Mouse (Mus musculus) midbrain, embryonic 11.5 days (tissue): ENCODE data around the gene Lce1i. TPM values are rescaled to one million over a fixed set of nuclear protein-coding genes. Genes with fewer than 3 reads are reported as not detected.
"Not testable (repeated sequence)": the region's sequence is repeated elsewhere in the genome, so short reads cannot be mapped to it uniquely, and the experiment has no call there.

Experiments
- ATAC-seq: fragments of 200-750 bp; cut with Nextera tagmentation; 2 replicates; pipeline ENCODE4 v1.8.0; 2017; ENCODE audit warnings: moderate TSS enrichment, moderate library complexity; ENCODE audit not compliant: low FRiP score
- DNase-seq: peaks from one replicate; pipeline ENCODE4 v3.0.0; 2015; ENCODE audit warnings: low spot score; ENCODE audit errors: missing footprints
- H3K27ac ChIP-seq: fragments of 300-500 bp; sonication (generic); 2 replicates; pipeline ENCODE4 v1.5.1; 2014; ENCODE audit warnings: low read depth, low read length
- H3K27me3 ChIP-seq: fragments of 300-500 bp; sonication (generic); 2 replicates; pipeline ENCODE4 v1.6.1; 2014; ENCODE audit warnings: mild to moderate bottlenecking, low read length, moderate library complexity, mixed read lengths; ENCODE audit not compliant: control insufficient read depth, insufficient read depth
- H3K36me3 ChIP-seq: fragments of 300-500 bp; sonication (generic); 2 replicates; pipeline ENCODE4 v1.6.1; 2014; ENCODE audit warnings: mild to moderate bottlenecking, low read length, moderate library complexity, mixed read lengths; ENCODE audit not compliant: control insufficient read depth, insufficient read depth
- H3K4me1 ChIP-seq: fragments of 300-500 bp; sonication (generic); 2 replicates; pipeline ENCODE4 v1.6.1; 2014; ENCODE audit warnings: low read length; ENCODE audit not compliant: control insufficient read depth, insufficient read depth
- H3K4me2 ChIP-seq: fragments of 300-500 bp; sonication (generic); 2 replicates; pipeline ENCODE4 v1.6.1; 2014; ENCODE audit warnings: mild to moderate bottlenecking, moderate library complexity
- H3K4me3 ChIP-seq: fragments of 300-500 bp; sonication (generic); 2 replicates; pipeline ENCODE4 v1.5.1; 2014; ENCODE audit warnings: low read depth, low read length
- H3K9ac ChIP-seq: fragments of 300-500 bp; sonication (generic); 2 replicates; pipeline ENCODE4 v1.6.1; 2014; ENCODE audit warnings: low read length
- H3K9me3 ChIP-seq: fragments of 300-500 bp; sonication (generic); 2 replicates; pipeline ENCODE4 v1.6.1; 2016; ENCODE audit warnings: low read length; ENCODE audit not compliant: control insufficient read depth
- WGBS: fragments of 180-500 bp; shearing (Covaris S2); extraction: QIAGEN DNeasy Blood & Tissue Kit; methylation state at CpG from one replicate; pipeline ENCODE4 v1.1.7; 2014; 5-methylcytosine and 5-hydroxymethylcytosine counted together
- polyA plus RNA-seq: library from polyadenylated mRNA; unstranded; fragments of >200 nt; fragmentation: Nextera tagmentation; extraction: Ambion mirVana; gene quantifications from 2 replicates; pipeline ENCODE4 v1.2.1, GENCODE M21; 2014

Lce1i gene
- not detected in 2 replicates for polyA plus RNA-seq

DNA sequence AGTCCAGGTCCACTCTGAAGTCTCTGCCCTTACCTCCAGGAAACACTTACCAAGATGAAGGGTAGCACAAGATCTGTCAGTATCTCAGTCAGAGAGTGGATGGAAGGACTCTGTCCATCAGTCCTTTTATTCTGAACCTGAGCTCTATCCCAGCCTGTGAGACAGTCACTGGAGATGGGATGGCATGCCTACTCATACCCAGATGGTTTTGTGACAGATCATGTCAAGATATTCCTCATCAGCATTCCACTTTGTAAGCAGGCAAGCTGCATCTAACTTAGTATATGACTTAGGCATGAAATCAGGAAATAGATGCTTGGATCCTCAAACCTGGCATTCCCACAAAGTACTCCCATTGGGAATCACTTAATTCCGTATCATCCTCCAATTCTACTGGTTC, at the start of gene Lce1i:
TSS of gene Lce1i (minus strand) at position 101 of the 400 bp plus-strand sequence.
- Histone ChIP-seq H3K36me3 (no peaks in the 10 kb centered on the region), H3K9me3 (no peaks in the 10 kb centered on the region), H3K9ac (no peak within 1 kb of the TSS), H3K4me1 (no peaks in the 10 kb centered on the region), H3K27ac (no peak within 1 kb of the TSS), H3K4me2 (no peak within 1 kb of the TSS), H3K27me3 (no peaks in the 10 kb centered on the region), H3K4me3 (no peak within 1 kb of the TSS)
- ATAC-seq, result no peak
- DNase-seq, result no peak
- WGBS, result 79% methylated on average over 1 of the region's 1 CpGs

DNA sequence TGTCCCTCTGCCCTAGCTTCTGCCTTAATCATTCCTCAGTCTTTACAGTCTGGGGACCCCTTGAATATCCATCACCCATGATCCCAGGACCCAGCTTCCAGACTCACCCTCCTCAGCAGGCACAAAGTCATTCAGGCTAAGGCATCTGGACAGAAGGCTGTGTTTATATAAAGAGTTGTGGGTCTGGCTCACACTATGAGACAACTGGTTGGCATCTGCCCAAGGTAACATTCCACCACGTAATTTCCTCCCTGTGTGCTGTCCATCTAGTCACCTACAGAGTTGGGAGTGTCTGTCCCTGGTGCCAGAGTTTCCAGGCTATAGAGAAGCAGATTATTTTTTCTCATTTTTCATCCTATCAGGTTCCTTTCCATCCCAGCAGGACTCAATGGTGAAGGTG, 48.4 kb upstream of the Lce1i start, which contains the start of gene Kprp:
TSS of gene Kprp (minus strand) at position 140 of the 400 bp plus-strand sequence.
- no peak for DNase-seq

DNA sequence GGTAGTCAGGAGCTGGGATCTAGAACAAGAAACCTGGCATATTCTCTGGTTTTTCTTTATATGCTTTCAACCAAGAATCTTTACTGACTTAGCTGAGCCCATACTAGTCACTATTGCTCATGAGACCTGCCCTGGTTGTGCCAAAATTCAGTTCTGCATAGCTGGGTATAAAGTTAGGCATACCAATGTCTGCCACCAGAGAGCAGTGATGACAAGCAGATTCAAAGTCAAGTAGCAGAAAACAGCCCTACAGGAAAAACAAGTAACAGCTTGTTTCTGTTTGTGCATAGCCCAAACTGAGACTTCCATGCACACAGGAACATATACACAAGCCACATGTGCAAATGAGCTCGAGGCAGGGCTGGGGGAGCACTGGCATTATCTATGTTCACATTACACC, 47.1 kb upstream of the Lce1i start:
- H3K36me3 ChIP-seq, result no peaks in the 10 kb centered on the region
- no peak for ATAC-seq
- H3K4me1 ChIP-seq, result no peaks in the 10 kb centered on the region
- H3K4me3 ChIP-seq, result no peak overlapping the region
- H3K4me2 ChIP-seq, result no peak overlapping the region
- DNase-seq, result no peak
- no peak overlapping the region for H3K9ac ChIP-seq
- no peaks in the 10 kb centered on the region for H3K9me3 ChIP-seq
- WGBS, result 42% methylated on average over 1 of the region's 1 CpGs
- H3K27ac ChIP-seq, result no peak overlapping the region
- H3K27me3 ChIP-seq, result no peaks in the 10 kb centered on the region

More for the DNA sequence above, 48.4 kb upstream of the Lce1i start, which contains the start of gene Kprp:
- no peak for ATAC-seq
- 50% methylated on average over 1 of the region's 1 CpGs for WGBS
- Histone ChIP-seq H3K9ac (no peak within 1 kb of the TSS), H3K9me3 (no peaks in the 10 kb centered on the region), H3K4me3 (no peak within 1 kb of the TSS), H3K27ac (no peak within 1 kb of the TSS), H3K4me1 (no peaks in the 10 kb centered on the region), H3K36me3 (no peaks in the 10 kb centered on the region), H3K4me2 (no peak within 1 kb of the TSS), H3K27me3 (no peaks in the 10 kb centered on the region)

DNA sequence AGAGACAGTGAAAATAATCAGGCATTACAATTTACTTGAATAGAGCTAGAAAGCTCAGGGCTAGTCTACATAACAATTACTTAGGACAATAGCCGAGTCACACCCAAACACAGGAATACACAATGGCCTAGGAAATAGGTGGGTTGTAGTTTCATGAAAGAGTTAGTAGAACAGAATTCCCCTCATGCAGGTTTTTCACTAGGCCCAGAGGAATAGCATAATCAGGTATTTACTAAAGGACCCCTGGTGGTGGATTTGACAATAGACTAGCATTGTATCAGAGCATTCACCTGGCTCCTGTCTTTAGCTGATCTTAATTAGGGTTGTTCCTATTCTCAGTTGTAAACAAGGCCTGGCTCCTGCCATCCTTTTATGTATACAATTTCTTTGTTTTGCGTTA, 37.3 kb upstream of the Lce1i start:
- ATAC-seq, H3K27ac ChIP-seq, H3K4me1 ChIP-seq, H3K36me3 ChIP-seq, H3K9ac ChIP-seq, H3K4me2 ChIP-seq, H3K4me3 ChIP-seq, H3K9me3 ChIP-seq, H3K27me3 ChIP-seq, DNase-seq: not testable (repeated sequence)
- WGBS, result 87% methylated on average over 2 of the region's 2 CpGs

DNA sequence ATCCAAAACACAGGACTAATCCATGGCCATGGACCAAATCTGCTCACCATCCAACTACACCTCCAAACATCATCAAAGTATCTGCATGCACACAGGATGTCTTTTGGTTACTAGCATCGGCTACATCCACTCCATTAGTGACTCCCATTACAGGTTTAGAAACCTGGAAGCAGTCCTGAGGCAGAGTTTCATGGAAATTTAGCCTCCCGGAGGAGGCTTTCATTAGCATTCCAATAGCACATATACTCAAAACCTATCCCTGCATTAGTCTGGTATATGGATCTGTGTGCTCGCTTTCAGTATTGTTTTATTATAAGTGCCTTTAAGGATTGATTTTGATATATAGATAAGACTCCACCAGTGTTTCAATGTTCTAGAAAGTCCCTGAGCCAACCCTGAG, 36.9 kb upstream of the Lce1i start:
- Histone ChIP-seq H3K9ac (no peak overlapping the region), H3K4me1 (no peaks in the 10 kb centered on the region), H3K4me2 (no peak overlapping the region), H3K4me3 (no peak overlapping the region), H3K27me3 (no peaks in the 10 kb centered on the region), H3K36me3 (no peaks in the 10 kb centered on the region), H3K27ac (no peak overlapping the region), H3K9me3 (no peaks in the 10 kb centered on the region)
- no peak for ATAC-seq
- 89% methylated on average over 3 of the region's 3 CpGs for whole genome bisulfite sequencing
- no peak for DNase-seq

DNA sequence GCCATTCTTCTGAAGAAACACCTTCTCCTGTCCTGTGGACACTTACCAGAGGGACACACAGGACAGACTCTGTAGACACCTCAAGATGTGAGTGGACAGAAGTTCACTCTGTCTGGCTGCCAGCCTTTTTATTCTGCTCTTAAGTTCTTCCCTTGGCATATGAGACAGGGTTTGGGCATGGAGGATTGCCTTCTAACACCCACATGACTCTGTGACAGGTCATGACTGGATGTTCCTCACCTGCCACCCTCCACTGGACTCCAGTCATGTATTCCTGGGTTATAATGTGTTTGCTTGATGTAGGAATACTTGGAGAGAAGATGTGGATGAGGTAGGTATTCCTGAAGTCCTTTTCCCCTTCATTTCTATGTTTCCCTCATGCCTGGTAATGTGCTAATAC, 29.1 kb upstream of the Lce1i start, which contains the start of gene Lce1k:
TSS of gene Lce1k (minus strand) at position 101 of the 400 bp plus-strand sequence.
- no peak within 1 kb of the TSS for H3K27ac ChIP-seq
- H3K9me3 ChIP-seq, result no peaks in the 10 kb centered on the region
- H3K4me3 ChIP-seq, result no peak within 1 kb of the TSS
- no peak for ATAC-seq
- H3K4me1 ChIP-seq, result no peaks in the 10 kb centered on the region
- no peak within 1 kb of the TSS for H3K9ac ChIP-seq
- H3K27me3 ChIP-seq, result no peaks in the 10 kb centered on the region
- no peak for DNase-seq
- H3K36me3 ChIP-seq, result no peaks in the 10 kb centered on the region
- no peak within 1 kb of the TSS for H3K4me2 ChIP-seq

DNA sequence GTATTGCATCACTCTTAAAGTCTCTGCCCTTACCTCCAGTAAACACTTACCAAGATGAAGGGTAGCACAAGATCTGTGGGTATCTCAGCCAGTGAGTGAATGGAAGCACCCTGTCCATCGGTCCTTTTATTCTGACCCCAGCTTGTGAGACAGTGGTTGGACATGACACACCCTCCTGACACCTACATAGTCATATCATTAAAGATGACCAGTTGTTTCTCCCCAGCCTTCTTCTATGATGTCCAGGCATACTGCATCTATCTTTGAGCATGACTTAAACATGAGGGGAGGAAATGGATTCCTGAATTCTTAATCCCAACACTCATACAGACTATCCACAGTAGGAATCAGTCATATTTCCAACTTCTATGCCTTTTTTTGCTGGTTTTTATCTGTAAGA, 11.7 kb upstream of the Lce1i start, which contains the start of gene Lce1j:
TSS of gene Lce1j (minus strand) at position 101 of the 400 bp plus-strand sequence.
- H3K36me3 ChIP-seq, result no peaks in the 10 kb centered on the region
- H3K27me3 ChIP-seq, result no peaks in the 10 kb centered on the region
- H3K4me1 ChIP-seq, result no peaks in the 10 kb centered on the region
- 100% methylated on average over 1 of the region's 1 CpGs for WGBS
- H3K4me3 ChIP-seq, result no peak within 1 kb of the TSS
- no peaks in the 10 kb centered on the region for H3K9me3 ChIP-seq
- no peak within 1 kb of the TSS for H3K9ac ChIP-seq
- H3K4me2 ChIP-seq, result no peak within 1 kb of the TSS
- no peak within 1 kb of the TSS for H3K27ac ChIP-seq
- no peak for ATAC-seq
- DNase-seq, result no peak

DNA sequence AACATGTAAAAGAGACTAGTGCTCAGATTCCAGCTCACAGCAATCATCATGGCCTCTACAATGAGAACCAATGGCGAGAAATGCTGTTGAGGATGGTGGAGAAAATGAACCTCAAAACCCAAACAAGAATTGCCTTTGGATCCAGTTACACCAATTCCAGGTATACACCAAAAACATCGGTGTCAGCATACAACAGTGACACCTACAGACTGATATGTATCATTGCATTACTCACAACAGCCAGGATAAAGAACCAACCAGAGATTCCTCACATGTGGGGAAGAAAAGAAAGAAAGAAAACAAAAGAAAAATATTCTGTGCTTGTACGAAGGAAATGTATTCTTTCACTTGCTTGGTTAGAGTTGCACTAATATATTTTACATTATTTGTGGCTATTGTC, 7.1 kb downstream of the Lce1i start:
- ATAC-seq (no peak), DNase-seq (no peak)
- Histone ChIP-seq H3K36me3 (no peaks in the 10 kb centered on the region), H3K9me3 (no peaks in the 10 kb centered on the region), H3K4me2 (no peak overlapping the region), H3K27me3 (no peaks in the 10 kb centered on the region), H3K4me3 (no peak overlapping the region), H3K4me1 (no peaks in the 10 kb centered on the region), H3K27ac (no peak overlapping the region), H3K9ac (no peak overlapping the region)
- 21% methylated on average over 3 of the region's 3 CpGs for WGBS

DNA sequence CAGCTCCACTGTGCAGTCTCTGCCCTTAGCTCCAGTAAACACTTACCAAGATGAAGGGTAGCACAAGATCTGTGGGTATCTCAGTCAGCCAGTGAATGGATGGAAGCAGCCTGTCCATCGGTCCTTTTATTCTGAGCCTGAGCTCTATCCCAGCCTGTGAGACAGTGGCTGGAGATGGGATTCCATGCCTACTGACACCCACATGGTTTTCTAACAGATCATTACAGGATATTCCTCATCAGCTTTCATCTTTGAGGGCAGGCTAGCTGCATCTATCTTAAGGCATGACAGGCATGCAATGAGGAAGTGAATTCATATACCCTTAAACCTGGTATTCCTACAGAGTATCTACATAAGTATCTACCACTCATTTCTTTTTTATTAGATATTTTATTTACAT, 13.7 kb downstream of the Lce1i start, which contains the start of gene Lce1h:
TSS of gene Lce1h (minus strand) at position 101 of the 400 bp plus-strand sequence.
- Histone ChIP-seq H3K27ac (no peak within 1 kb of the TSS), H3K4me1 (no peaks in the 10 kb centered on the region), H3K4me3 (no peak within 1 kb of the TSS), H3K9ac (no peak within 1 kb of the TSS), H3K27me3 (no peaks in the 10 kb centered on the region), H3K4me2 (no peak within 1 kb of the TSS), H3K9me3 (no peaks in the 10 kb centered on the region), H3K36me3 (no peaks in the 10 kb centered on the region)
- WGBS, result 96% methylated on average over 1 of the region's 1 CpGs
- ATAC-seq, result no peak
- no peak for DNase-seq
